Mouse (Mus musculus): Measurements from ENCODE around the gene Cxcl1.

Gene Cxcl1

DNA sequence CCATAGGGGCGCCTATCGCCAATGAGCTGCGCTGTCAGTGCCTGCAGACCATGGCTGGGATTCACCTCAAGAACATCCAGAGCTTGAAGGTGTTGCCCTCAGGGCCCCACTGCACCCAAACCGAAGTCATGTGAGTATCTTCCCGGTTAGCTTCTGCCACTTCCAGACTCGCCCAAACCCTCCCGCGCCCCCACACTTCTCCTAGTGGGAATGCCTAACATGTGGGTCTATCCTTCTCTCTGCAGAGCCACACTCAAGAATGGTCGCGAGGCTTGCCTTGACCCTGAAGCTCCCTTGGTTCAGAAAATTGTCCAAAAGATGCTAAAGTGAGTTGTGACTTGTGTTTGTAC lies 398 bp downstream of the Cxcl1 start:
- DNase-seq, result no peak

DNA sequence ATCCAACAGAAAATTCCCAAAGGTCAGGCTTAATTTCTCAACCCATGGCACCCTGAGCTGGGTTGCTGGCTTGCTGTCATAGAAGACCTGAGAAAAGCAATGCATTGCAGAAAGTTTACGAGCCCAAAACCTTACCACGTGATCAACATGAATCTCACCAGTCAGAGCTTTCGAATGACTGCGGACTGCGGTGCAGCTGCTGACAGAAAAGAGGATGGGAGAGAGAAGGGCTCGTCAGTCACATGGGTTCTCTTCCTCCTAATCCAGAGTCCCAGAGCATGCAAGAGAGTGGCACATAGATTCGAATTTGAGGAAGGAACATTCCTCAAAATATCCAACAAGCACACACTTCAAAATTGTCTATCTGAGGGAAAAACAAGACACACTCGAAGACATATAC lies 3.2 kb downstream of the Cxcl1 start:
- DNase-seq, result no peak

GRCm38 (mm10) chr5:90897429-90897828 lies 6.4 kb downstream of the Cxcl1 start:
- DNase-seq, result no peak

DNA sequence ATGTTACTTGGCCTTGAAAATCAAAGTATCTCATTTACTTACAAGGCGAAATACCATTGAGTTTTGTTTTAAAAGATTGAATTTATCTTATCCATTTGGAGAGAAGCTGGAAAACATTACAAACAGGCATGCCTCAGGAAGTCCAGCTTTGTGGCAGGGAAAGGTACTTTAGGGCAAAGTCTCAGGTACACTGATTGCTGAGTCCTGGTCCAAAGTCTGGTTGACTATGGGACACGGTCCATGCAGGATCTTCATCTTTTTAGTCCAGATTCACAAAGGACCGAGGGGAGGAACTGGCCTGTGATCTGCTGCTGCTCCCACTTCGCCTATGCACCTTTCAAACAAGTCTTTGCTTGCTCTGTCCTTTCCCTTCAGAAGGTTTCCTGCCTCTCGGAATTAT lies 8.3 kb downstream of the Cxcl1 start:
- DNase-seq, result no peak

DNA sequence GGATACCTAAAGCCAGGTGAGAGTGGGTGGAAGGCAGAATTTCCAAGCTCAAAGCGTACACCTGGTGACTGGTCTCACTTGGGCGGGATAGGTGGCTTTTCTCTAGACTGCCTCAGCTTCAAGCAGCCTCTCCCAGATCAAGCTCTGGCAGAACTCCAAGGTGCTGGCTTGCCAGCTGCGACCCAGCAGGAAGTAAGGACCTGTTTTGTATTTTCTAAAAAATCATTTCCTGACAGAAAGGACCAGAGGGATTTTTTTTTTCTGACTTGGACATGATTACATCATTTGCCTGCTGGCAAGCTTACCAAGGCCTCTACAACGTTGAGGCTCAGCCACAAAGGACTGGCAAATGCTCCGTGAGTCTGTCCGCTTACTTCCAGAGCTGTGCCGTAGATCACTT lies 9.1 kb downstream of the Cxcl1 start:
- DNase-seq, result peak; percentile 73 to 79

DNA sequence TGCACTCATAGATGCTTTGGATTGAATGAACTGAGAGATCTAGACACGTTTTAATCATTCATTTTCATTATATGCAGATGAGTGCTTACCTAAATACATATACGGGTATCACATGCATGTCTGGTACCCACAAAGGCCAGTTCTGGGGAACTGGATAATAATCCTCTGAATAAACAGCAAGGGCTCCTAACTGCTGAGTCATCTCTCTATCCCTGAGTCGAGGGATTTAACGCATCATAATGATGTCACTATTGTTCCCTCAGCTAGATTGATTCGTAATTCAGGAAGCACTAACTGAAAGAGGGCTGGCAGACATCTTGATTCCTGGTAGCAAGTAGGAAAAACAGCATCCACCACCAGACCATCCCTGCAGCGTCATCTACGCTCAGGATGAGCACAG lies 9.6 kb downstream of the Cxcl1 start:
- DNase-seq, result no peak

DNA sequence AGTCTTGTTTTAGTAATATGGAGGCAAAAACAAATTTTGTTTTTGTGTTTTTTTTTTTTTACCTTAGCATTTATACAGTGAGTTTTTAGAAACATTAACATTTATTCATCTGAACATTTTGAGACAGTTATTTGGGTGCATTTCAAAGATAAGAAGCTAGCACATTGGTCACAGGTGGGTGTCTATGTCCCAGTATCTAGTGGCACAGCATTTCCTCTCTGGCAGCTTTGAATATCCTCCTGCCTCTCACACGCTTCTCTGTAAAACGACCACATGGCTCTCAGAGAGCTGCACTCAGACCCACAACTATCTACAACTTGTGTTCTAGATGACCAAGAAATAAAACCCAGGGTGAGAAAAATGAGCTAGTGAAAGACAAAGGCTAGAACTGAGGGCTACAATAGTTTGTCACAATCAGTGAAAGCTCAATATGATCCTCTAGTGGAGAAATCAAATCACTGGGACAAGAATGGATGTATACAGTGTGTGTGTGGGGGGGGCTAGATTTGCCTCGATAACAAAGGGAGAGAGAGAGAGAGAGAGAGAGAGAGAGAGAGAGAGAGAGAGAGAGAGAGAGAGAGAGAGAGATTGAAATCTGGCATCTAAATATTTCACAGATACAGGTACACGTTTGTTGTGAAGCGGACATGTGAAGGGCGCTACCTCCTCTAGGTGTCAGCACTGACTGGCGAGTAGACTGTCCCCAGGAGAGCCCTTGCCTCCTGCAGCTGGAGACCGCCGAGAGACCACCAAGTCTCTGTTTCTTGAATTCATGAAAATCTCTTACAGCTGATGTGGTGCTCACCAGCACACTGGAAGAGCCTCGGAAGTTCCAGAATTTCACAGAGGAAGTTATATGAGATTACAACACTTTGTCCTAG lies 11.6 kb downstream of the Cxcl1 start:
- DNase-seq, result peak in 1 of 2 experiments; percentile 10

GRCm38 (mm10) chr5:90903339-90904020 lies 12.4 kb downstream of the Cxcl1 start, which contains the start of gene Cxcl2:
Gene Cxcl2, plus strand, starts transcription at chr5:90903871.
- DNase-seq, result no peak

GRCm38 (mm10) chr5:90908983-90909382 lies 17.9 kb downstream of the Cxcl1 start:
- peak; percentile 68 to 75 for DNase-seq

GRCm38 (mm10) chr5:90919495-90919894 lies 28.5 kb downstream of the Cxcl1 start:
- DNase-seq, result no peak

DNA sequence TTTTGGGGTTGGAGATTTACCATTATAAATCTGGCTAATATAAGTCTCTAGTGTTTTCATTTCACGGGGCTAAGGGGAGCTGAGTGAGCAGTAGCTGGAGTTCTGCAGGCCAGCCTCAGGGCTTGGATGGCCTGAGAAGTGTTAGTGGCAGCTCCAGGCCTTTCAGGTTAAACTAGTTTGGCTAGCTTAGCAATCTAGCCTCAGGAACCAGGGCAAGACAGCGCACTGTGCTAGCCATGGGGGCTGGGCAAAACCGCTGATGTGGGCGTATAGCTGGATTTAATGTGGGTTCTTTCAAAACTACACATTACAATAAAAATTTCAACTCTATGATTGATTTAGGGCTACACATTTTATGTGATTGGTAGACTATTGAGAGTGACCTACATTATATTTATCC lies 31.9 kb downstream of the Cxcl1 start:
- no peak for DNase-seq

- no peak for DNase-seq
Observed at GRCm38 (mm10) chr5:90930546-90930945, 39.5 kb downstream of the Cxcl1 start.

GRCm38 (mm10) chr5:90930971-90931851 lies 40.2 kb downstream of the Cxcl1 start, which contains the start of gene Mthfd2l:
Gene Mthfd2l, plus strand, starts transcription at chr5:90931117.
- DNase-seq, result peak; percentile 60 to 66

DNA sequence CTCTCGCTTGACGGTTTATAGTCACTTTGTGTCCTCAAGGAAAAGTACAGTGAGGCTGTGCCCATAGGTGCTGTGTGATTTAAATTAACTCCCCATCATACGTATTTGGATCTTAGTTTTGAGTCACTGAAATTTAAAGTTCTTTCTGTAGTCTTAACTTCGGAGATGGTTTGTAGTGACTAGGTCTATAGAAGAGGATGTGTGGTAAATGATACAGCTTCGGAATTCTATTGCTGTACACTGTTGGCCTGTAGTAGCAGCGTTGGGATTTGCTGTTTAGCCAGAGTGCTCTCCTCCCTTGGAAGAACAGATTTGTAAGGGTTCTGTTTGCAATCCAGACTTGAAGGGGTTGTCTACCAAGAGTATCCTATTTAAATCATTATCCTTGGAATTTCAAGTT lies 40.9 kb downstream of the Cxcl1 start:
- DNase-seq, result no peak

DNA sequence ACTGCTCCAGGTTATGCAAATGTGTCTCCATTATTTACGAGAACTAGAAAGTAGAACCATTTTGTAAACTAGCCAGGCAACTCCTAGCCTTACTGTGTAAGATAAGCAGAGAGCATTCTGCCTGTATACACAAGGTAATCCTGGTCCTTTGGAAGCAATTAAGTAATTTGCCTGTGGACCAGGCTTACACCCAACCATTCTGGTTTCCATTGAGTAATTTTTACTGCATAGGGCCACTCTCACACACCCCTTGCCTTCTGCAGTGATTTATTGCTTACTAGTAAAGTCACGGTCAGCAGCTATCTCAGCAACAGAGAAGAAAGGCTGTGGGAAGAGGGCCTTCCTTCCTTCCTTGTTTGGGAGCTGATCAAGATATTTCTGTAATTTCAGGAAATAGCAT lies 45.7 kb downstream of the Cxcl1 start:
- no peak for DNase-seq

Data from cerebellum, postnatal 36 days (tissue).